Mouse (Mus musculus) lung, postnatal 0 days (tissue): ENCODE measurements around the gene D430042O09Rik. TPM values are rescaled to one million over a fixed set of nuclear protein-coding genes. Genes with fewer than 3 reads are reported as not detected.

Source experiments
- ATAC-seq: fragments of 200-750 bp; cut with Nextera tagmentation; 2 replicates; pipeline ENCODE4 v1.8.0; 2017; ENCODE audit warnings: moderate library complexity
- DNase-seq: peaks from one replicate; pipeline ENCODE4 v3.0.0-alpha.2; 2016; ENCODE audit warnings: low spot score
- H3K27ac ChIP-seq: fragments of 300-500 bp; sonication (generic); 2 replicates; pipeline ENCODE4 v1.5.1; 2014; ENCODE audit warnings: antibody characterized with exemption, mild to moderate bottlenecking, low read length, mixed read lengths
- H3K27me3 ChIP-seq: fragments of 300-500 bp; sonication (generic); replicated peaks from 2 replicates; pipeline ENCODE4 v1.6.1; 2014; ENCODE audit warnings: low read length, mixed read lengths; ENCODE audit not compliant: insufficient read depth
- H3K36me3 ChIP-seq: fragments of 300-500 bp; sonication (generic); 2 replicates; pipeline ENCODE4 v1.6.1; 2014; ENCODE audit warnings: low read length, mixed read lengths; ENCODE audit not compliant: insufficient read depth
- H3K4me1 ChIP-seq: fragments of 300-500 bp; sonication (generic); 2 replicates; pipeline ENCODE4 v1.6.1; 2014; ENCODE audit warnings: antibody characterized with exemption, low read depth, low read length, mixed read lengths; ENCODE audit not compliant: insufficient read depth
- H3K4me2 ChIP-seq: fragments of 300-500 bp; sonication (generic); replicated peaks from 2 replicates; pipeline ENCODE4 v1.6.1; 2014; ENCODE audit warnings: low read depth, mild to moderate bottlenecking, low read length, moderate library complexity, mixed read lengths
- H3K4me3 ChIP-seq: fragments of 300-500 bp; sonication (generic); 2 replicates; pipeline ENCODE4 v1.5.1; 2014; ENCODE audit warnings: low read depth, low read length
- H3K9ac ChIP-seq: fragments of 300-500 bp; sonication (generic); replicated peaks from 2 replicates; pipeline ENCODE4 v1.6.1; 2014; ENCODE audit warnings: low read depth, mild to moderate bottlenecking
- H3K9me3 ChIP-seq: fragments of 300-500 bp; sonication (generic); 2 replicates; pipeline ENCODE4 v1.6.1; 2016; ENCODE audit warnings: low read length, mixed read lengths
- CTCF ChIP-seq: IDR thresholded peaks from 2 replicates; pipeline ENCODE4 v1.5.1; 2016; ENCODE audit warnings: antibody characterized with exemption, mild to moderate bottlenecking
- EP300 ChIP-seq: IDR thresholded peaks from 2 replicates; pipeline ENCODE4 v1.6.1; 2016; ENCODE audit warnings: antibody characterized with exemption, mild to moderate bottlenecking, control low read depth
- WGBS: fragments of 180-500 bp; shearing (Covaris S2); extraction: QIAGEN DNeasy Blood & Tissue Kit; methylation state at CpG from one replicate; pipeline ENCODE4 v1.1.7; 2014; 5-methylcytosine and 5-hydroxymethylcytosine counted together
- polyA plus RNA-seq: library from polyadenylated mRNA; unstranded; fragments of >200 nt; fragmentation: Nextera tagmentation; extraction: Ambion mirVana; gene quantifications from 2 replicates; pipeline ENCODE4 v1.2.1, GENCODE M21; 2015

D430042O09Rik gene
- polyA plus RNA-seq, 1 experiment from 2014 or later, result 5.8 TPM

DNA sequence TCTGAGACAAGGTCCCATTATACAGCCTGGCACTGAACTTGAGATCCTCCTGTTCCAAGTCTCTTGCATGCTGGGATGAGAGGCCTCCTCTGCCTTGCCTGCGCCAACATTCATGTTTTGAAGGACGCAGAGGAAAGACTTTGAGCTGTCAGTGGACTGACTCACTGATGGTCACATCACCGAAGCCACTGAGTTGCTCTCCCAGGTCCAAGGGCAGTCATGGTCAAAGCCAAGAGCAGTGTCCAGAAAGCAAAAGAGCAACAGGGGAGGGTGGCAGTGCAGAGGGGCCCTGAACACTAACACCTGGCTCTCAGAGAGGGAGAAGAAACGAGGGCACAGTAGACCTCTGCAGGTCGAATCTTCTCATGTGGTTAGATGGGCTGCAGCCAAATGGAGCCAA lies 185.9 kb downstream of the D430042O09Rik start:
- H3K9me3 ChIP-seq, result no peaks in the 10 kb centered on the region
- TF ChIP-seq EP300 (no peak), CTCF (no peak)
- no peaks in the 10 kb centered on the region for H3K4me1 ChIP-seq
- H3K4me3 ChIP-seq, result no peak overlapping the region
- H3K36me3 ChIP-seq, result no peaks in the 10 kb centered on the region
- no peak for DNase-seq
- H3K27ac ChIP-seq, result no peak overlapping the region
- ATAC-seq, result no peak
- H3K9ac ChIP-seq, result no peak overlapping the region
- H3K27me3 ChIP-seq, result no peaks in the 10 kb centered on the region
- WGBS, result 85% methylated on average over 5 of the region's 5 CpGs
- no peak overlapping the region for H3K4me2 ChIP-seq

DNA sequence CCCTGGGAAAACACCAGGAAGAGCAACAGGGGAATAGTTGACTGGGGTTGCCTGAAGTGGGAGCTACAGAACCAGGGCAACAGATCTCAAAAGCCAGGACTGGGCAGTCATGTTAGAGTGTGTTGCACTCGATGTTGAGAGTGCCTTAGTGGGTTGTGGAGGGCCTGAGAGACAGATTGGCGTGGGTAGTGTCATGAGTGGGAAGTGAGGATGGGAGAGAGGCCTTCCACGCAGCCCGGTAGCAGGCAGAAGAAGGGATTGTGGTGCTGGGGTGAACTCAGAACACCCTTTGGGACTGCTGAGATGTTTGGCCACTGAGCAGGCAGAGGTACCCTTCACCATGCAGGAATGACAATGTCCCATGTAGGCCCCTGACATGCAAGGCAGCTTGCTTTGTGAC lies 189.4 kb downstream of the D430042O09Rik start:
- H3K4me1 ChIP-seq, result no peaks in the 10 kb centered on the region
- WGBS, result 66% methylated on average over 4 of the region's 4 CpGs
- H3K4me2 ChIP-seq, result no peak overlapping the region
- ATAC-seq (no peak), DNase-seq (no peak)
- H3K27ac ChIP-seq, result no peak overlapping the region
- no peak overlapping the region for H3K9ac ChIP-seq
- H3K27me3 ChIP-seq, result no peaks in the 10 kb centered on the region
- H3K9me3 ChIP-seq, result no peaks in the 10 kb centered on the region
- TF ChIP-seq CTCF (no peak), EP300 (no peak)
- no peak overlapping the region for H3K4me3 ChIP-seq
- no peaks in the 10 kb centered on the region for H3K36me3 ChIP-seq

DNA sequence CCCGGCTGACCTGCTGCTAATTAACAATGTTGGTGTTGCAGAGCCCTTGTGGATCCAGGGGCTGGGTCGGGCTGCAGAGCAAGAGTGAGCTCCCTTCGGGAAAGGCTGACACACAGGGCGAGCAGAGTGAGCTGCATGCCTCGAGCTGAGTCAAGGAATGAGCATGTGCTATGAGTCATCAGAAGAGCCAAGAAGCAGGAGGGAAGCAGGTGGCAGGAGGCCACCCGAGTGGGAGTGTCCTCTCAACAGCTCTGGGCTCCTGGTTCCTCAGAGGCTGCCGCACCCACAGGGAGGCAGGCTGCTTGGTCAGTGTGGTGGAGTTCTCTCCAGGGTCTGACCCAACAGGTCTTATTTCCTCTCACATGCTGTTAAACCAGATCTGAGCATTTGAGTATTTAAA lies 191.3 kb downstream of the D430042O09Rik start:
- Histone ChIP-seq H3K9me3 (no peaks in the 10 kb centered on the region), H3K36me3 (no peaks in the 10 kb centered on the region), H3K4me1 (no peaks in the 10 kb centered on the region), H3K4me3 (no peak overlapping the region), H3K27me3 (no peaks in the 10 kb centered on the region), H3K9ac (no peak overlapping the region), H3K4me2 (no peak overlapping the region), H3K27ac (no peak overlapping the region)
- no peak for TF ChIP-seq EP300
- TF ChIP-seq CTCF, result no peak
- DNase-seq (peak; percentile 93), ATAC-seq (peak; percentile 98)
- 20% methylated on average over 7 of the region's 7 CpGs for WGBS

GRCm38 (mm10) chr7:125899916-125900315 lies 192.2 kb downstream of the D430042O09Rik start:
- DNase-seq (no peak), ATAC-seq (no peak)
- Histone ChIP-seq H3K4me1 (no peaks in the 10 kb centered on the region), H3K27me3 (no peaks in the 10 kb centered on the region), H3K4me3 (no peak overlapping the region), H3K36me3 (no peaks in the 10 kb centered on the region), H3K9me3 (no peaks in the 10 kb centered on the region), H3K4me2 (no peak overlapping the region), H3K9ac (no peak overlapping the region), H3K27ac (no peak overlapping the region)
- TF ChIP-seq CTCF, result no peak
- no peak for TF ChIP-seq EP300
- 61% methylated on average over 2 of the region's 2 CpGs for WGBS

- no peak overlapping the region for H3K4me2 ChIP-seq
- TF ChIP-seq EP300 (no peak), CTCF (no peak)
- no peak overlapping the region for H3K4me3 ChIP-seq
- no peaks in the 10 kb centered on the region for H3K9me3 ChIP-seq
- WGBS, result 54% methylated on average over 13 of the region's 13 CpGs
- H3K27me3 ChIP-seq, result no peaks in the 10 kb centered on the region
- ATAC-seq (no peak), DNase-seq (no peak)
- H3K9ac ChIP-seq, result no peak overlapping the region
- H3K4me1 ChIP-seq, result no peaks in the 10 kb centered on the region
- H3K27ac ChIP-seq, result no peak overlapping the region
- no peaks in the 10 kb centered on the region for H3K36me3 ChIP-seq
Measured at GRCm38 (mm10) chr7:125900386-125901161, 192.9 kb downstream of the D430042O09Rik start.

DNA sequence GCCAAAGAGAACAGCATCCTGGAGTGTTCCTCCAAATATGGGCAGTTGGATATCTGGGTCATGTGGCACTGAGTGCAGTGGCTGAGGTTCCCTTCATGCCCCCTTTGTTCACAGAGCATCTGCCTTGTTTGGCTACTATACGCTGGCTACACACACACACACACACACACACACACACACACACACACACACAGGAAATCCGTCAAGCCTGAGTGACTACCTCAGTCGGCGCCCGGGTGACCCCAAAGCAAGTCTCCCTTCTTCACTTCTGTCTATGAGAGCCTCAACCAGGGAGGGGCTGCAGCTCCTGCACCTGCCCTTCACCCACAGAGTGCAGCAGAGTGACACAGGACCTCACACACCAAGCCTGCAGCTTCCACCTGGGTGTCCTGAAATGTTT lies 213.1 kb downstream of the D430042O09Rik start:
- Histone ChIP-seq H3K36me3 (no peaks in the 10 kb centered on the region), H3K27me3 (no peaks in the 10 kb centered on the region), H3K9me3 (no peaks in the 10 kb centered on the region), H3K4me2 (no peak overlapping the region), H3K4me1 (no peaks in the 10 kb centered on the region), H3K27ac (no peak overlapping the region), H3K9ac (no peak overlapping the region), H3K4me3 (no peak overlapping the region)
- no peak for ATAC-seq
- 40% methylated on average over 5 of the region's 5 CpGs for WGBS
- DNase-seq, result no peak
- no peak for TF ChIP-seq EP300
- no peak for TF ChIP-seq CTCF

DNA sequence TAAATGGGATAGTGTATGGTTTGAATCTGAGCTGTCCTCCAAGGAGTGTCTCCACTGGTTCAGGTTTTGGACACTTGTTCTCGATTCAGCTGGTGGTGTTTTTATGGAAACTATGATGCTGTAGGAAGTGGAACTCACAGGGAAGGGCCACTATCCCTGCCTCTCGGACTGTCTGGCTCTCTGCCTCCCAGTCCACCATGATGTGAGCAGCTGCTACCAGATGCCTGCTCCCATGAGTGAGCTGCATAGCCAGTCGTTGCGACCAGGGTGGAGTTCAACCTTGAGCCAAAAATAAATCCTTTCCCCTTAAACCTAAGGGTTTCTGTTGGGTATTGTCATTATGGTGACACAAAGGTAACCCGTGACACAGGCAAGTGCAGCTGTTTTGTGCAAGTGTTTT lies 216.4 kb downstream of the D430042O09Rik start:
- TF ChIP-seq CTCF, result no peak
- TF ChIP-seq EP300, result no peak
- DNase-seq (no peak), ATAC-seq (no peak)
- H3K27me3 ChIP-seq, result no peaks in the 10 kb centered on the region
- H3K27ac ChIP-seq, result no peak overlapping the region
- H3K36me3 ChIP-seq, result no peaks in the 10 kb centered on the region
- H3K9ac ChIP-seq, result no peak overlapping the region
- no peak overlapping the region for H3K4me3 ChIP-seq
- H3K4me2 ChIP-seq, result no peak overlapping the region
- no peaks in the 10 kb centered on the region for H3K4me1 ChIP-seq
- no peaks in the 10 kb centered on the region for H3K9me3 ChIP-seq
- 69% methylated on average over 5 of the region's 5 CpGs for WGBS

Other genes with a start within 250 kb of the D430042O09Rik start
- 94.0 and 94.2 TPM in 2 replicates for gene Nsmce1, start 216.3 kb upstream of the D430042O09Rik start, polyA plus RNA-seq
- 29.7 and 31.8 TPM in 2 replicates for gene Il4ra, start 155.8 kb upstream of the D430042O09Rik start, polyA plus RNA-seq
- gene Il21r, start 104.5 kb upstream of the D430042O09Rik start, polyA plus RNA-seq, result 0.38 and 0.65 TPM in 2 replicates
- gene Gtf3c1, start 108 bp upstream of the D430042O09Rik start, polyA plus RNA-seq, result 13.6 and 16.5 TPM in 2 replicates